Mouse (Mus musculus): ENCODE data around the gene Gabpb2.

Gene Gabpb2

DNA sequence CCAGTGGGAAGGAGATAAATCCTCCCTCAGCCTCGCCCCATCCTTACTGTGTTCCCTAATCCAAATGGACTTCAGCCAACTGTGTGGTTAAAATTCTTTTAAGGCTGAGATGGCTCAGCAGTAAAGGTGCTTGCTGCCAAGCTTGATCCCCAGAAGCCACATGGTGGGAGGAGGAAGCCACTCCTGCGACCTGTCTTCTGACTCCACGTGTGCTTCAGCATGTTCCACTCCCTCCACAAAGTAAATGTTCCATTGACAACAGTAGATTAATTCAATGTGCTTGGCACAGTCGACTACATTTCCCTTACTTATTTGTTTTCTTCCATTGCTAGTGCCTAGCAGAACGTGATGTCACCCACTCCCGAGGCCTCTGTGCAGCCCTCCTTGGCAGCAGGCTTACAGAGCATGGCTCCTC is 23.0 kb downstream of the Gabpb2 start:
- no peak for DNase-seq

DNA sequence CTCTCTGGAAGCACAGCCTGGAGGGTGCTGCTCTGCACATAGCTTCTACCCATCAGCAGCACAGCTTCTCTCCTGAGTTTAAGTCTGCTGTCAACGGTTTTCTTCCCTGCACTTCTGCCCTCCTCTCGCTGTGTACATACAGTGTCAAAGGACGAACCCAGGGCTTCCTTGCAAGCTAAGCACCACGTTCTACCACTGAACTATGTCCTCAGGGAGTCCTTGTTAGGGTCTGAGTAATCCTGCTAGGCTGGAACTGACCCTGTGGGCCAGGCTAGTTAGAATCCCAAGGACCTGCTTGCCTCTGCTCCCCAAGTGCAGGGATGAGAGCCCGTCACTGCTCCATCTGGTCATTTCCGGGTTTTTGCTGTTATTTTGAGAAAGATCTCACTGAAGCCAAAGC is 30.8 kb downstream of the Gabpb2 start:
- DNase-seq, result no peak

DNA sequence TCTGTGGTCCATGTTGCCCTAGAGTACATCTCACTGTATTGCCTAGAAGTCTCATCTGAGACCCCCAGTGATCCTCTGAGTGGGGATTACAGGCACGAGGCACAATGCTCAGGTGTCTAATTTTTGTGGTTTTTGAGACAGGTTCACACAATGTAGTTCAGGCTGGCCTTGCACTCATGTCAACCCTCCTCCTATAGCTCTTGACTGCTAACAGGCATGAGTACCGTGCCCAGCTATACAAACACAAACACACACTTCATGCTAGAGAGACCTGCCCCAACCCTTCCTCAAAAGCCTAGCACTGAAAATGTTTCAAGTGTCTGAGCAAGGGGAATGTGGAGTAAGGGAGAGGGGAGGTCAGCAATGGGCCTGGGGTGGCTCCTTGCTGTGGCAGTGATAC is 31.6 kb downstream of the Gabpb2 start:
- DNase-seq, result no peak

DNA sequence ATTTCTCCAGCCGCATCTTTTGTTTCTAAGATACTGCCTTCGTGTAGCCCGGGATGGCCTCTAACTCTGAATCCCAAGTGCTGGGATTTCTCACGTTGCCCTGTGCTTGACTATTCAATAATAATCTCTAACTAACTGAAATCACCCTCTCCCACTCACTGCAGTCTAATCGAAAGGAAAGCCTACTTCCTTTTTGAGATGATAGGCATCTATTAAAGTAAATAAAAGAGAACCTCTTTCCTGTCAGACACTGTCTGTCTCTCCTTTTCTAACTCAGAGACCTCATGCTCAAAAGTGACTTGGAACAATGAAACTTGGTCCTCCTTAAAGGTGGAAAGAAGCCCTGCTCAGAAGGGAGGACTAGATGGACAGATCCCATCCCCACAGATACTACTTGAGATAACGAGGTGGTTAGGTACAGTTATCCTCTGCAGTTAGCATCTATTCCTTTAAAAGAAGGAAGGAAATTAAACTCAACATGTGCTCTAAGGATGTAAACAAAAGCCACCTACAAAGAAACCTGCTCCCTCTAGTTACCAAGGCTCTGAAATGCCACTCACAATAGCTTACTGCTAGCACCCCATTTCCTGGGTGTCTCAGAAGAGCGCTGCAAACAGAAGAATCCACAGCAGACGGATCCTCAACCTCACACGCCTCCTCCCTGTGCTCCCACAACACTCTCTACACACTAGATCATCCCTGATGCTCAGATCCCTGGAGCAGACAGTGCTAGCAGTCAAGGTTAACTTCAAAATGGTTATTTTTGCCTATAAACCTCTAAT is 32.7 kb downstream of the Gabpb2 start:
- DNase-seq, result no peak

DNA sequence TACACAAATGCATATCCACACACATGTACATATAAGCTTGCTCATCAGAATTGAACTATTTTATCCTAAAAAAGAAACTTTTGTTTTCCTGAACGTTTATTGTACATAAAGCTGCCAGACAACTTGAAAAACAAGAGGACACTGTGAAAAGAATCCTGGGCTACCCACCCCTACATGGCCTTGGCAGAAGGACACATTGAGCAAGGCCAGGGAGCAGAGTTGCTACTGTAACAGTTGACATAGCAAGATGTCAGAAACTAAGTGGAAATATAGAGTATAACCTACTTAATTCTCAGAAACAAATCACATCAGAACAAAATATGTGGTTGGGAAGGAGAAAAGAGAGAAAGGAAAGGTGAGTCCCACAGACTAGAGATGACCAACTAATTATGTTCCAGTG is 35.9 kb downstream of the Gabpb2 start:
- no peak for DNase-seq

DNA sequence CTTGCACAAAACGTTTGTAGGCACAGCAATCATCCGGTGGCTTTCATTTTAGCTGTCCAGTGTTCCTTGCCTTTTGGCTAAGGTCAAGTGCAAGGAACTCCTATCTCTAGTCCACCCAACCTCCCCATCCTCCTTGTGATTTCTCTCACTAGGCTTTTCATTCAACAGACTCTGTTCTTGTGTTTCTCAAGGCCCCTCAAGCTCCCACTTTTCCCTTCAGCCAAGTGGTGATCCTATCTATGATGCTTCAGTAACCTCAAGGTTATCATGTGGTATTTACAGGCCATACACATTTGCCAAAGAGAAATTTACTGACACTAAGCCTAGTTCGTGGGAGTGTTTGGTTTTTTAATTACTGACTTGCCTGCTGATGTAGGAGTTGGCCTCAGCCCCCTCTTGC is 37.8 kb downstream of the Gabpb2 start:
- DNase-seq, result no peak

DNA sequence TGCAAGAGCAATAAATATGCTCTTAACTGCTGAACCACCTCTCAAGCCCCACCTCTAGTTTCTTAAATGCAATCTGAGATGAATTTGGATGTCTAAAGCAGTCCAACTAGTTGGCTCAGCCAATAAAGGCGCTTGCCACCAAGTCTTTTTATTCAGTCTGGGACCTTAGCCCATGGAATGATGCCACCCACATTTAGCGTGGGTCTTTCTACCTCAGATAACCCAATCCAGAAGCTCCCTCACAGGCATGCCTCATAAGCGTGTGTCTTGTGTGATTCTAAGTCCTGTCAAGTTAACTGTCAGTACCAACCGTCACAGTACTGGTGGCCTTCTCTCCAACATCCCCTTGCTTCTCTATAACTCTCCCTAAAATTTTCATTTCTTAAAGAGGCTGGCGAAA is 38.8 kb downstream of the Gabpb2 start:
- DNase-seq, result no peak

DNA sequence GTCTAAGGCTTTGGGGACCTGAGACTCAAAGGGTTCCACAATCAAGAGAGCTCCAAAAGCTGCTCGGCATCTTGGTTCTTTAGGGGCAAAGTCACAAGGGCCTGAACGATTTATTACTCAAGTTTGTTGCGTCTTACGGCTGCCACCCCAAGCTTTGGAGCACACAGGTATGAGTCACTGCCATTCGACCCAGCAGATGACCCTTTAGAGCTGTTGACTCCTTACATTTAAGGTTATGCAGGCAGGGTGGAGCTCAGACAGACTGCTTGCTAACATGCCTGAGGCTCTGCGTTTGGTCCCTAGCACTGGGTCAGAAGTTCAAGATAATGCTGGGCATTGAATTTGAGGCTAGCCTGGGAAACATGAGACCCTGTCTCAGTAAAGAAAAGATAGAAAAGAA is 40.1 kb downstream of the Gabpb2 start:
- no peak for DNase-seq

DNA sequence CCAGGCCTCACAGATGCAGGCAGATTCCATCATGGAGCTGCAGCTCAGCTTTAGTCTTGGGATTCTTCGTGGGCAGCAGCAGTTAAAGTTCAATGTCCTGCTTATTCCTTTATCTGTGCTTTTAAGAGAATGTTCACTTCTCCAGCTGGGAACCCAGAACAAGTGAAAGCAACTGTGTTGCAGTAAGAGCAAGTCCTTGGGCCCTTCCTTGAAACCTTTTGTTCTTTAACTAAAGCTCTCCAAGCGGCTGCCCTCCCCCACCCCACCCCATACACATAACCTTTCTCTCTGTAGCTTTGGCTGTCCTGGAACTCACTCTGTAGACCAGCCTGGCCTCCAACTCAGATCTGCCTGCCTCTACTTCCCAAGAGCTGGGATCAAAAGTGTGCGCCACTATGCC is 41.2 kb downstream of the Gabpb2 start:
- DNase-seq, result no peak

DNA sequence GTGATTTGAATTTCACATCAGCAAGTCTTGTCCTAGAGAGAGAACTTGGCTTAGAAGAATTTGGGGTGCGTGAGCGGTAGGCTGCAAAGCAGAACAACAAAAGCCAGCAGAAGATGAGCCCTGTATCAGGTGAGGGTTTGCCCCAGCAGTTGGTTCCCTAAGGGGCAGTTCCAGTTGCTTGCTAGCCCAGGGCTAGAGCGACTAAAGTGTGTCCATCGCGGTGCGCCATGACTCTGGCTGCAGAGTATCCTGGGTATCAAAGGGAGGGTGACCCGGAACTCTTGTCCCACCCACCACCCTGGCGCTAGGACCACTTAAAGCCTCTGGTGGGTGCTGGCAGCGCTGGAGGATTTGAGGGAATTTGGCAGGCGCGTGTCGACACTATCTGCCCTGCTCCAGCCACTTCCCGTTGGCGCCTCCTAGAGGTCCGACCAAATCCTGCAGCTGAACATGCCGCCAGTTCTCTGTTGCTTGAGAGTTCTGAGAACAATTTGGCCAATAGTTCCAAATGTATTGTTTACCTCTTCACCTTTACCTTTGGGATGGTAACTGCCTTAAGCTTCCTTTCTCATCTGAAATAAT is 43.6 kb downstream of the Gabpb2 start:
- DNase-seq, result peak; percentile 62 to 67

DNA sequence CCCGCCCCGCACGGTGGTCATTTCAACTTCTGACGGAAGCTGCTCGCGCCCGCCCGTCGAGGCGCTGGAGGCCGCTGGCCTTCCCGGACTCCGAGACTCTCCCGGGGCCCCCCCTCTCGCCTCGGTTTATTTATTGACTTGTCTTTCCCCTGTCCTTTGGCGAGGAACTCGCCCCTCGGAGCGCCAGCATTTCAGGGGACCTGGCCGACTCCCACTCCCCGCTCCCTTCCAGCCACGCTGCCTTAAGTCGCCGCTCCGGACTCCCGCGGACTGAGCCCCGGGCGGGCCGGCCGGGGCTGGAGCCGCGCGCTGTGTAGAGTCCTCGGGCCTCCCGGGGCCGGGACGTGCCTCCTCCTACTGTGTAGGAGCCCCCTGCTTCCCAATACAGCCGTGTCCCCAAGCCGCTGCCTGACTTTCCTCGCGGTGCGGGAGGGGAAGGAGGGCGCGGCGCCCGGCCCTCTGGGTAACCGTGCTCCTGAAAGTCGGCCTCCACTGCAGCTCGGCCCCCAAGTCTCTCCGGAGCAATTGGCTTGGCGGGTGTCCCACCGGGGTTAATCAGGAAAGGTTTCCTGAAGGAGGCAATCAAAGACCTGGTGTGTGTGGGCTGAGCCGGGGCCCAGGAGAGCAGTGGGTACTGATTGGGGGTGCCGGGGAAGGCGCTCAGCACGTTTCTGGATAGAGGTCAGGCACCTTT is 44.3 kb downstream of the Gabpb2 start:
- DNase-seq, result no peak

DNA sequence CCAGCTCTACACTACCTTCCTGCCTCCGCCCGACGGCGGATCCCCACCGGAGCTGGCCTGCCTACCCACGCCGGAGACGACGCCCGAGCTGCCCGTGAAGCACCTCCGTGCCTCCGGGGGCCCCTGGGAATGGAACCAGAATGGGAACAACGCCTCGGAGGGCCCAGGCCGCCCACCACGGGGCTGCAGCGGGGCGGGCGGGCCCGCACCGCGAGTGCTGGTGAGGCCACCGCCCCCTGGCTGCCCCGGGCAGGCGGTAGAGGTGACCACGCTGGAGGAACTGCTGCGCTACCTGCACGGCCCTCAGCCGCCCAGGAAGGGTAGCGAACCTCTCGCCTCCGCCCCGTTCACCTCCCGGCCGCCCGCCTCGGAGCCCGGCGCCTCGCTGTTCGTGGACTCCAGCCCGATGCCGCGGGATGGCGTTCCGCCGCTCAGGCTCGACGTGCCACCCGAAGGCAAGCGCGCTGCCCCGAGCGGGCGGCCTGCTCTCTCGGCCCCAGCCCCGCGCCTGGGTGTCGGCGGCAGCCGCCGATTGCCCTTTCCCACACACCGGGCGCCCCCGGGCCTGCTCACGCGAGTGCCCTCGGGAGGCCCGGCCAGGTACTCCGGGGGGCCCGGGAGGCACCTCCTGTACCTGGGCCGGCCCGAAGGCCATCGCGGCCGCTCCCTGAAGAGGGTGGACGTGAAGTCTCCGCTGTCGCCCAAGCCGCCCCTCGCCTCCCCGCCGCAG is 45.0 kb downstream of the Gabpb2 start:
- DNase-seq, result no peak

DNA sequence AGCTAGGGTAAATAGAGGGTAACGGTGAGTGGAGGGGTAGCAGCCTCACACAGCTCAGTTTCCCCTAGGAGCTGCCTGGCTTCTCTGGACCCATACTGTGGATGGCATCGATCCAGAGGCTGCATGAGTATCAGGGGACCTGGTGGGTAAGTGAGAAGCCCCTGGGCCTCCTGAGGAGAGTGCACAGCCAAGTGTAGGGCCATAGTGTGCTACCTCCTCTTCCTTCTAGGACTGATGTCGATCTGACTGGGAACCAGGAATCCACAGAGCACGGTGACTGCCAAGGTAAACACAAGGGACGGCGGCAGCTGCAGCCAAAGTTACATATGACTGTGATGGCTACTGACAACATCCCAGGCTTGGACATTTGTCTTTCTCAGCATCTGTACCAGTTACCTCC is 46.6 kb downstream of the Gabpb2 start:
- DNase-seq, result no peak

DNA sequence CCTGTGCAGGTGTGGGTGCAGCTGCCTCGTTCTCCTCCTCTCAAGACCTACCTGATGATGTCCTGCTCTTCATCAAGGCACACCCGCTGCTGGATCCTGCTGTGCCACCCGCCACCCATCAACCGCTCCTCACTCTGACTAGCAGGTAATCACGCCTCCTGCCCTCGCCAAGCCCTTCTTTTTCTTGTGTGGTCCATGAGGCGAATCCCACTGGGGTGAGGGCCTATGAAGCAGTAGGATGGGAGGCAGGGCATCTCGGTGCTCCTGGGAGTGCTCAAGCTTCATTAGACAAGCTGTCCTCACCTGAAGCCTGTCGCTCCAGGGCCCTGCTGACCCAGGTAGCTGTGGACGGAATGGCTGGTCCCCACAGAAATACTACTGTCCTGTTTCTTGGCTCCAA is 47.7 kb downstream of the Gabpb2 start:
- no peak for DNase-seq

DNA sequence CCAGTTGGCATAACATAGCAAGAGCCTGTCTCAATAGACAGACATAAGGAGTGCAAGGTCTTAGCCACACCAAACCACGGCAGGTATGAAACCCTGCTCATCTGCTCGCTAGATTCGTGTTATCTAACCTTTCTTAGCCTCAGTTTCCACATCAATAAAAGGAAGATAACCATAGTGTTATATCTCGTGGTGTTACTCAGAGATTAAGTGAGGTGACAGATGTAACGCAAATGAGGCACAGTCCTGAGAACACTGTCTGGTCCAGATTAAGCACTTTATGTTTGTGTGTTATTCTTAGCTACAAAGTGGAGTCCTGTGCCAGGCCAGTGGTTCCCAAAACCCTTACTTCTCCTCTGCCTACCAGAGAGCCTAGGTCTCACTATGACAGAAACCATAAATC is 52.9 kb downstream of the Gabpb2 start:
- DNase-seq, result no peak

DNA sequence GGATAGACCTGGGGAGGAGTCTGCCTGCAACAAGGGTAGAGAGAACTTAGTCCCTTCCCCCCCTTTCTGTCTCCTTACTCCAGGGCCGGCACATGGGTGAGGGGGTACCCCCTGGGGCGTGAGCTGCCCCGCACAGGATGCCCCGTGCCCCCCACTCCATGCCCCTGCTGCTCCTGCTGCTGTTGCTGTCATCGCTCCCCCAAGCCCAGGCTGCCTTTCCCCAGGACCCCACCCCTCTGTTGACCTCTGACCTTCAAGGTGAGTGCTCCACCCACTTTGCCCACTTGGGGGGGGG is 53.5 kb downstream of the Gabpb2 start:
- DNase-seq, result no peak

DNA sequence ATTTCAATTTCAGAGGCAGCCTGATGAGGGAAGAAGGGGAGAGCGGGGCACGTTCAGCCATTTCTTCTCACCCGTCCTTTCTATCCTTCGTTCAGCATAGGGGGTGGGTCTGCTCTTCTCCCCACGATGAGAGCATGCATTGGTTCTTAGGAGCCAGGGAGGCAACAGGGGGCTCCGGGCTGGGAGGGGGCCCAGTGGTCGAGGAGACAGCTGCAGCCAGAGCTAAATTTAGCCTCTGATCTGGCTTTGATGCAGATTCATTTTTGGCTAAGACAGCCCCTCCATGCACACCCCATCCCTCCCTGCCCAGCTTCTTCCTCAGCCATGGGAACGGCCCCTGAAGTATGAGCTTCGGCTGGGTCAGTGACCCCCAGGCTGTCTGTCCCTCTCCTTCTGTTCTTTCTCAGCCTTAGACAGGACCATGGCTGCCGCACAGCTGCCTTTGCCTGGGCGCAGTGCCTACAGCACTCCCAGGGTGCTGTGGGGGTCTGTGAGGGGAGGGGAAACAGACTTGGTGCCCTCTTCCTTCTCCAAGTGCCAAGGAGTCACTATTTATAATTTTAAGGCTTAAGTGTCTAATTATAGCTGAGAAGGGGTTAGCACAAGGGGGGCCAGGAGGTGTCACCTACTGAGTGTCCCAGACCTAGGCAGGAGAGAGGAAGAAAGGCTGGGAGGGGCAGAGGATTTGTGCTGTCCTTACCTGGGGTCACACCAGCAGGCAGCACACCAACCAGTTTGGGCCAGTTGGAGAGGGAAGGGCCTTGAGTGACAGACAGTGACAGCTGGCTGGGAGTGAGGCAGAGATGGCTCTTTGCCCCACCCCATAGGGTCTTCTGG is 54.1 kb downstream of the Gabpb2 start:
- DNase-seq, result no peak

DNA sequence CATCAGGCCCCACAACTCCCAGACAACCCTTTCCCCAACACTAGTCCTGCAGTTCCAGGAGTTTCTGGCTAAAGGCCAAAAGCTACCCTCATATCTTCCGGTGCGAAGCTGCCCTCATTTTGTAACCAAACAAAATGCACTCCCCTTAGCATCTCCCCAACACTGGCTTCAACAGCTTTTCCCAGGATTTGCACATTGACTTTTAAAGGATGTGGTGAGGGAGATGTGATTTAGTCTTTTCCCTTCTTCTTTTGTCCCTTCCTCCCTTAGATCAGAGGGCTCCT is 55.4 kb downstream of the Gabpb2 start:
- no peak for DNase-seq

DNA sequence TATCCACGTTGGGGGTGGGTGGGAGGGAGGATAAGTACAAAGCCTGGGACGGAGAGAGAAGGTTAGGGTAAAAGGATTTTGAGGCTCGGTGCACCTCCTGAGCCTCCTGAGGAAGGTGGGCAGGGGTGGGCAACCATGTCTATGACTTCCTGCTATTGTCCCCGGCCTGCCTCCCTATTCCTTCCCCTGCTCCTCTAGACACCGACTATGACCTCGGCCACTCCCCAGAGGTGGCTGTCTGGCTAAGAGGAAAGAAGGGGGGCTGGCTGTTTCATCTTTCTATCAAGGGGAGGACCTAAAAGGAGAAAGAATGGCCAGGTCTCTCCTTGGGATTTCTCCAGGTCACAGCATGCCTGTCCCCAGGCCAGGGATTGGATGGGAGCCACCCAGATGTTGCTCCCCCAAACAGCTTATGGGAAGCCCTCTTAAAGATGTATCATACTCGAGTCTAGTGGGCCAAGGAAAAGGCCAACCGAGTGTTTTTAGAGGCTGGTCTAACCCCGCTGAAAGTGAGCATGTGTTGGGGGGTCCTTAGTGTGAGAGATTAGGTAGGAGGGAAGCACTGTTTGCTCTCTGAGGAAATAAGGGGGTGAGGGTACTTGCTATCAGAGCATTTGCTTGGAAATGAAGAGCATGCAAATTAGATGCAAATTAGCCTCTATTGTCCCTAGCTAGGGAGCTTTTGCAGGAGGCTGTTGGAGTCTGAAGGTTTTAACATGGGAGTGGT is 55.9 kb downstream of the Gabpb2 start:
- DNase-seq, result no peak

DNA sequence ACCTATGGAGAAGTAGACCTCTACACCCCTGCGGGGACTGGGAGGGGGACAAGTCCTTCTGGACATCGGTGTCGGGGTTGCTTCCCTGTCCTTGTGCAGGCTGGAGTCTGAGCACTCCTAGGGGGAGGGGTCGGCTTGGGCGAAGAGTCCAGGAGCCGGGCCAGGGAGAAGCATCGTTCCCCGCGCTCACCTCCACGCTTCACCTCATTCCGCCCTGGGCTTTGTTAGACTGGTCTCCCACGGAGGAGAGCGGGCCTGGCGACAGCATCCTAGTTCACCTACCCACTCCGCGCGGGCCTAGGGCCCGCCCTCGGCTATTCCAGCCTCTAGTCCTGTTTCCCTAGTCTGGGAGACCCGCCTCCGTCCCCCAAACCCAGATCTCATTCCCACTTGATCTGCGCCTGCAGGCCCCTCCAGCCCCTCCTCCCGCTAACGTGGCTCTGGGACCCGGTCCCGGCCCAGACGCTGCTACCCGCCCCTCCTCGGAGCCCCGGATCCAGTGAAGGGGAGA is 56.6 kb downstream of the Gabpb2 start:
- peak; percentile 12 to 20 for DNase-seq

DNA sequence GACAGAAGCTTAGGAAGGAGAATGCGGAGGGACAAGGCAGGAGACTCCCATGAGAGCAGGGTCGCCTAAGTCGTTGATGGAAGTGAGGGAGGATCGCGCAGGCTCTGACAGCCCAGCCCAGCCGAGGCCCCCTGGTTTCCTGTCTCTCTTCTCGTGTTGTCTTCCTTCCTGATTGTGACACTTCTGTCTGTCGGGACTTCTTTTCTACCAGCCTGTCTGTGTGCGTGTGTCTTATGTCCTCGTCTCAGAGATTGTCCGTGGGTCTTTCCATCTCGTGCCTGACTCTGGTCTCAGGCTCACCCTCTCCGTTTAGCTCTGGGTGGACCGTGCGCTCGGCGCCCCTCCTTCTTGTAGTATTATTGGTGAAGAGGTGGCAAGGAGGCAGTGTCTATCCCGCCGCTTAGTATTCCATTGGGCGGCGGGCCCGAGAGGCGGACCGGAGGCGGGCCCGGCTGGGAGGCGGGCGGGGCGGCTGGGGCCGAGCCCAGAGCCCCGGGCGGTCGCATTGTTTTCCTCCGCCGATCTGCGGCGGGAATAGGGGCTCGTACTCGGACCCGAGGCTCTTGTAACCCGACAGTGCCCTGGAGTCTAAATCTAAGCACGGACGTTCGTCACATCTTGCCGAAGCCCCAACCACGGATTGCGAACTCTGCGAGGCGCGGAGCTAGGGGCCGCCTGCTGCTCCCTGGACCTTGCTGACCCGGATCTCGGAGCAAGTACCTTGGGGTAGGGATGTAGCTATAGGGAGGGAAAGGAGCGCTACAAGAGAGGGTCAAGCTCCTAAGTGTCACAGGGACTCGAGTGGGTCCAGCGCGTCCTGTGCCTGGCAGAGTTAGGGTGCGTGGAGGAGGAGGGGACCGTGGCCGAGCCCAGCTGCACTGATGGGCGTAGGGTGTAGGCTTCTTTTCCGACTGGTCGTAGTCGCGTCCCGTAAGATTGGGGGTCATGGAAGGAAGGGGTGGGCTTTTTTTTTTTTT is 57.4 kb downstream of the Gabpb2 start, which contains the start of gene Sema6c:
Gene Sema6c, plus strand, starts transcription at position 471 of the 977 bp plus-strand sequence.
- peak; percentile 78 to 80 for DNase-seq

Data from thymus, adult 18-20 months (tissue).